Mouse (Mus musculus): Measurements from ENCODE around the gene Cd53. TPM values are rescaled to one million over a fixed set of nuclear protein-coding genes. Genes with fewer than 3 reads are reported as not detected.
A peak's percentile ranks its signal among the peaks of the same experiment; 100 is the strongest.

Gene Cd53
- 10 to 100 TPM; 10.7 to 11.1 TPM for total RNA-seq (2021)
- long read RNA-seq, experiment 1, transcript Cd53-201 (8 exons, 1,742 nt) = major isoform, 9 of 9 reads
- long read RNA-seq, experiment 1, partial matches to known transcripts = 0 of 9 reads
- long read RNA-seq, experiment 1, other reads (novel, unspliced or antisense) = 0 of 9 reads
- long read RNA-seq, experiment 2, transcript Cd53-201 (8 exons, 1,742 nt) = major isoform, 7 of 8 reads
- long read RNA-seq, experiment 2, partial matches to known transcripts = 1 of 8 reads
- long read RNA-seq, experiment 2, other reads (novel, unspliced or antisense) = 0 of 8 reads

- peak in 1 of 2 experiments; percentile 7 for DNase-seq (ENCODE audit: low spot score in 2 of 2)
These were observed at the start of gene Cd53 for GRCm38 (mm10) chr3:106789930-106790329. TSS of gene Cd53 (minus strand) at chr3:106790149.

- DNase-seq (ENCODE audit: low spot score in 2 of 2) = no peak
These were observed 42.2 kb upstream of the Cd53 start for GRCm38 (mm10) chr3:106832107-106832506.

GRCm38 (mm10) chr3:106826187-106826586 lies 36.2 kb upstream of the Cd53 start, which contains the start of gene Olfr266:
TSS of gene Olfr266 (minus strand) at chr3:106826287.
- no peak for DNase-seq (ENCODE audit: low spot score in 2 of 2)

- no peak for DNase-seq (ENCODE audit: low spot score in 2 of 2)
These were observed 27.7 kb upstream of the Cd53 start for GRCm38 (mm10) chr3:106817676-106818075.

- no peak for DNase-seq (ENCODE audit: low spot score in 2 of 2)
These were observed 19.2 kb upstream of the Cd53 start for GRCm38 (mm10) chr3:106808972-106809695.

- no peak for DNase-seq (ENCODE audit: low spot score in 2 of 2)
These were observed 8.1 kb upstream of the Cd53 start for GRCm38 (mm10) chr3:106798079-106798478.

- no peak for DNase-seq (ENCODE audit: low spot score in 2 of 2)
These were observed 1.5 kb downstream of the Cd53 start for GRCm38 (mm10) chr3:106788440-106788887.

GRCm38 (mm10) chr3:106787972-106788371 lies 2.0 kb downstream of the Cd53 start:
- DNase-seq (ENCODE audit: low spot score in 2 of 2) = no peak

- no peak for DNase-seq (ENCODE audit: low spot score in 2 of 2)
These were observed 4.8 kb downstream of the Cd53 start for GRCm38 (mm10) chr3:106785130-106785529.

- DNase-seq (ENCODE audit: low spot score in 2 of 2) = no peak
These were observed 18.1 kb downstream of the Cd53 start for GRCm38 (mm10) chr3:106771834-106772233.

GRCm38 (mm10) chr3:106755898-106756297 lies 34.1 kb downstream of the Cd53 start:
- no peak for DNase-seq (ENCODE audit: low spot score in 2 of 2)

GRCm38 (mm10) chr3:106722028-106722945 lies 67.7 kb downstream of the Cd53 start:
- DNase-seq (ENCODE audit: low spot score in 2 of 2) = peak; percentile 88 to 90

GRCm38 (mm10) chr3:106721397-106722027 lies 68.4 kb downstream of the Cd53 start:
- peak; percentile 92 to 98 for DNase-seq (ENCODE audit: low spot score in 2 of 2)

Other genes with a start within 250 kb of the Cd53 start
- 10 to 100 TPM; 42.5 to 44.7 TPM for gene Dram2, start 242.4 kb downstream of the Cd53 start, total RNA-seq (2021)
- 10 to 100 TPM; 35.5 to 40.2 TPM for gene Cept1, start 242.3 kb downstream of the Cd53 start, total RNA-seq (2021)
- gene Lrif1, start 105.2 kb downstream of the Cd53 start, total RNA-seq (2021) = 10 to 100 TPM; 18.9 to 20.9 TPM
- not detected for gene Olfr266, start 36.1 kb upstream of the Cd53 start, total RNA-seq (2021)
- gene Kcna3, start 246.0 kb upstream of the Cd53 start, total RNA-seq (2021) = 10 to 100 TPM; 13.8 to 17.1 TPM